Mouse (Mus musculus): ENCODE data around the gene Tcte2. TPM values are rescaled to one million over a fixed set of nuclear protein-coding genes. Genes with fewer than 3 reads are reported as not detected.

Tcte2 gene
- polyA plus RNA-seq, 1 experiment from 2014 or later = 4.9 TPM

GRCm38 (mm10) chr17:13745373-13745772 lies 16.3 kb downstream of the Tcte2 start:
- H3K9me3 ChIP-seq (replicated peaks) = no peaks in the 10 kb centered on the region
- H3K9ac ChIP-seq = no peak overlapping the region
- no peak overlapping the region for H3K4me3 ChIP-seq
- ATAC-seq (ENCODE audit: insufficient number of reproducible peaks, low FRiP score) = no peak
- H3K4me2 ChIP-seq = no peak overlapping the region
- peaks cover 55% of the 10 kb centered on the region for H3K4me1 ChIP-seq (replicated peaks)
- no peaks in the 10 kb centered on the region for H3K36me3 ChIP-seq
- peak overlapping the region; percentile 67 for H3K27ac ChIP-seq (ENCODE audit: poor library complexity, severe bottlenecking)
- WGBS = 45% methylated on average over 2 of the region's 2 CpGs
- H3K27me3 ChIP-seq (replicated peaks) = no peaks in the 10 kb centered on the region

GRCm38 (mm10) chr17:13744824-13745223 lies 16.8 kb downstream of the Tcte2 start:
- Histone ChIP-seq H3K9me3 (replicated peaks) (no peaks in the 10 kb centered on the region), H3K4me1 (replicated peaks) (peaks cover 58% of the 10 kb centered on the region), H3K4me3 (no peak overlapping the region), H3K9ac (0 out of 2 replicates have a peak overlapping the region, but pooled peaks have one; percentile 14), H3K27me3 (replicated peaks) (no peaks in the 10 kb centered on the region), H3K27ac (ENCODE audit: poor library complexity, severe bottlenecking) (peak overlapping the region; percentile 67), H3K36me3 (no peaks in the 10 kb centered on the region), H3K4me2 (no peak overlapping the region; the same call in 1 of the 2 replicates)
- WGBS = 21% methylated on average over 4 of the region's 4 CpGs
- ATAC-seq (ENCODE audit: insufficient number of reproducible peaks, low FRiP score) = 0 out of 2 replicates have a peak, but pooled peaks have one; percentile 49

GRCm38 (mm10) chr17:13744219-13744618 lies 17.4 kb downstream of the Tcte2 start:
- Histone ChIP-seq H3K27ac (ENCODE audit: poor library complexity, severe bottlenecking) (peak overlapping the region; percentile 67), H3K9me3 (replicated peaks) (no peaks in the 10 kb centered on the region), H3K9ac (no peak overlapping the region; the same call in 1 of the 2 replicates), H3K4me1 (replicated peaks) (peaks cover 58% of the 10 kb centered on the region), H3K4me2 (no peak overlapping the region), H3K27me3 (replicated peaks) (no peaks in the 10 kb centered on the region), H3K4me3 (no peak overlapping the region), H3K36me3 (no peaks in the 10 kb centered on the region)
- no peak for ATAC-seq (ENCODE audit: insufficient number of reproducible peaks, low FRiP score)
- 71% methylated on average over 6 of the region's 6 CpGs for WGBS

GRCm38 (mm10) chr17:13743709-13744079 lies 17.9 kb downstream of the Tcte2 start:
- H3K4me1 ChIP-seq (replicated peaks) = peaks cover 58% of the 10 kb centered on the region
- no peak for ATAC-seq (ENCODE audit: insufficient number of reproducible peaks, low FRiP score)
- H3K4me3 ChIP-seq = no peak overlapping the region
- H3K27me3 ChIP-seq (replicated peaks) = no peaks in the 10 kb centered on the region
- peak overlapping the region; percentile 9; the same call in 1 of the 2 replicates for H3K9ac ChIP-seq
- H3K4me2 ChIP-seq = peak overlapping the region; percentile 8; the same call in 1 of the 2 replicates
- H3K36me3 ChIP-seq = no peaks in the 10 kb centered on the region
- H3K27ac ChIP-seq (ENCODE audit: poor library complexity, severe bottlenecking) = peak overlapping the region; percentile 67
- H3K9me3 ChIP-seq (replicated peaks) = no peaks in the 10 kb centered on the region
- 11% methylated on average over 5 of the region's 5 CpGs for WGBS

- 20% methylated on average over 7 of the region's 7 CpGs for WGBS
- peak overlapping the region; percentile 67 for H3K27ac ChIP-seq (ENCODE audit: poor library complexity, severe bottlenecking)
Observed at GRCm38 (mm10) chr17:13742941-13743708, 18.5 kb downstream of the Tcte2 start.

GRCm38 (mm10) chr17:13742334-13742733 lies 19.3 kb downstream of the Tcte2 start:
- Histone ChIP-seq H3K36me3 (no peaks in the 10 kb centered on the region), H3K27me3 (replicated peaks) (no peaks in the 10 kb centered on the region), H3K9me3 (replicated peaks) (no peaks in the 10 kb centered on the region), H3K27ac (ENCODE audit: poor library complexity, severe bottlenecking) (no peak overlapping the region), H3K4me3 (no peak overlapping the region), H3K9ac (no peak overlapping the region), H3K4me2 (no peak overlapping the region), H3K4me1 (replicated peaks) (peaks cover 70% of the 10 kb centered on the region)
- WGBS = 39% methylated on average over 2 of the region's 2 CpGs
- no peak for ATAC-seq (ENCODE audit: insufficient number of reproducible peaks, low FRiP score)

More at GRCm38 (mm10) chr17:13742941-13743708, 18.5 kb downstream of the Tcte2 start:
- Histone ChIP-seq H3K4me2 (peak overlapping the region; percentile 8; the same call in 1 of the 2 replicates), H3K27me3 (replicated peaks) (no peaks in the 10 kb centered on the region), H3K36me3 (no peaks in the 10 kb centered on the region), H3K4me3 (no peak overlapping the region), H3K4me1 (replicated peaks) (peaks cover 63% of the 10 kb centered on the region), H3K9me3 (replicated peaks) (no peaks in the 10 kb centered on the region), H3K9ac (peak overlapping the region; percentile 9; the same call in 1 of the 2 replicates)
- no peak for ATAC-seq (ENCODE audit: insufficient number of reproducible peaks, low FRiP score)

GRCm38 (mm10) chr17:13741611-13742010 lies 20.0 kb downstream of the Tcte2 start:
- Histone ChIP-seq H3K27me3 (replicated peaks) (no peaks in the 10 kb centered on the region), H3K9ac (no peak overlapping the region), H3K27ac (ENCODE audit: poor library complexity, severe bottlenecking) (no peak overlapping the region), H3K4me3 (no peak overlapping the region), H3K4me1 (replicated peaks) (peaks cover 74% of the 10 kb centered on the region), H3K4me2 (no peak overlapping the region), H3K36me3 (no peaks in the 10 kb centered on the region), H3K9me3 (replicated peaks) (no peaks in the 10 kb centered on the region)
- 55% methylated on average over 7 of the region's 7 CpGs for WGBS
- ATAC-seq (ENCODE audit: insufficient number of reproducible peaks, low FRiP score) = no peak

- Histone ChIP-seq H3K4me3 (no peak overlapping the region), H3K27ac (ENCODE audit: poor library complexity, severe bottlenecking) (peak overlapping the region; percentile 44; the same call in 1 of the 2 replicates), H3K9me3 (replicated peaks) (no peaks in the 10 kb centered on the region), H3K9ac (no peak overlapping the region), H3K27me3 (replicated peaks) (no peaks in the 10 kb centered on the region), H3K36me3 (no peaks in the 10 kb centered on the region), H3K4me2 (no peak overlapping the region), H3K4me1 (replicated peaks) (peaks cover 78% of the 10 kb centered on the region)
- ATAC-seq (ENCODE audit: insufficient number of reproducible peaks, low FRiP score) = no peak
- 19% methylated on average over 2 of the region's 2 CpGs for WGBS
Observed at GRCm38 (mm10) chr17:13740796-13741195, 20.8 kb downstream of the Tcte2 start.

GRCm38 (mm10) chr17:13739981-13740380 lies 21.6 kb downstream of the Tcte2 start:
- H3K4me3 ChIP-seq = no peak overlapping the region
- no peak overlapping the region for H3K4me2 ChIP-seq
- no peak for ATAC-seq (ENCODE audit: insufficient number of reproducible peaks, low FRiP score)
- H3K36me3 ChIP-seq = no peaks in the 10 kb centered on the region
- no peak overlapping the region for H3K9ac ChIP-seq
- H3K9me3 ChIP-seq (replicated peaks) = no peaks in the 10 kb centered on the region
- peaks cover 76% of the 10 kb centered on the region for H3K4me1 ChIP-seq (replicated peaks)
- H3K27me3 ChIP-seq (replicated peaks) = no peaks in the 10 kb centered on the region
- 58% methylated on average over 5 of the region's 5 CpGs for WGBS
- no peak overlapping the region for H3K27ac ChIP-seq (ENCODE audit: poor library complexity, severe bottlenecking)

- 87% methylated on average over 2 of the region's 2 CpGs for WGBS
- no peak overlapping the region for H3K4me3 ChIP-seq
- no peak overlapping the region for H3K9ac ChIP-seq
- no peaks in the 10 kb centered on the region for H3K9me3 ChIP-seq (replicated peaks)
- no peaks in the 10 kb centered on the region for H3K36me3 ChIP-seq
- no peaks in the 10 kb centered on the region for H3K27me3 ChIP-seq (replicated peaks)
- ATAC-seq (ENCODE audit: insufficient number of reproducible peaks, low FRiP score) = no peak
- no peak overlapping the region for H3K27ac ChIP-seq (ENCODE audit: poor library complexity, severe bottlenecking)
- no peak overlapping the region for H3K4me2 ChIP-seq
- H3K4me1 ChIP-seq (replicated peaks) = peaks cover 66% of the 10 kb centered on the region
Observed at GRCm38 (mm10) chr17:13738916-13739315, 22.7 kb downstream of the Tcte2 start.

- Histone ChIP-seq H3K9ac (no peak overlapping the region), H3K4me1 (replicated peaks) (peaks cover 59% of the 10 kb centered on the region), H3K4me3 (no peak overlapping the region), H3K27ac (ENCODE audit: poor library complexity, severe bottlenecking) (no peak overlapping the region), H3K4me2 (no peak overlapping the region), H3K9me3 (replicated peaks) (no peaks in the 10 kb centered on the region), H3K36me3 (no peaks in the 10 kb centered on the region), H3K27me3 (replicated peaks) (no peaks in the 10 kb centered on the region)
- ATAC-seq (ENCODE audit: insufficient number of reproducible peaks, low FRiP score) = no peak
- WGBS = 25% methylated on average over 7 of the region's 7 CpGs
Observed at GRCm38 (mm10) chr17:13738121-13738776, 23.4 kb downstream of the Tcte2 start.

All from heart, embryonic 12.5 days (tissue).